Mouse (Mus musculus): ENCODE measurements at regions not wholly inside any gene's neighbourhood (a gene's known extent, or its start where the extent isn't known, plus 50 kb on each side); places are given as distances from the start of the nearest gene placed in this dataset.

DNA sequence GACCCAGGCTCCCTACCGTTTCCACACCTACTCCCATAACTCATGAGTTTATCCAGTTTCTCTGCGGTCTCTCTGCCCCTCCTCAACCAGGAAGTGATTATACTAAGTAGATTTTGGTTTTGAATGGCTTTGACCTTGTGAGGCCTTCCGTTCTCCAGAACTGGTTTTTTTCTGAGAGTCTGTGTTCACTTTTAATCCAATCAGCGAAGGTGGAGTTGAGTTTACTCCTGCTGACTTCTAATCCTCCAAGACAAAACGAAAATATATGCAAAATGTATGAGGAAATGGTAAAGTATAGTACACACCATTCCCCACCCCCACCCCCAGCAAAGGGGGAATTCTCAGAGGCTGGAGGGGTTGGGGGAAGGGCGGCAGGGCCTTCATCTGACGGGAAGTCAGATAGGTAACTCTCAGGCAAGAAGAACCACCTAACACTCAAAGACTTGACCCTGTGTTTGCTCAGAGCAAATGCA is 73.6 kb upstream of the Atl2 start:
- ATAC-seq (ENCODE audit: insufficient read depth) (no peak), DNase-seq (ENCODE audit: low read depth in 3 of 3, low spot score in 3 of 3) (no peak)
- H3K9me3 ChIP-seq (ENCODE audit: control insufficient read depth, low read length), result no peaks in the 10 kb centered on the region
- WGBS (ENCODE audit: insufficient replicate concordance), result 15% methylated on average over 7 of the region's 7 CpGs
- peaks cover 0 to 39% of the 10 kb centered on the region in 2 experiments; a peak in 3 of 4 replicates for H3K4me1 ChIP-seq (replicated peaks; ENCODE audit: control insufficient read depth in 2 of 2, insufficient read depth in 2 of 2, low read length in 1 of 2)
- no peak overlapping the region; the same call in 1 of the 2 replicates for H3K4me2 ChIP-seq (ENCODE audit: low read depth)
- H3K36me3 ChIP-seq (replicated peaks; ENCODE audit: control insufficient read depth, insufficient read depth, low read depth), result no peaks in the 10 kb centered on the region
- no peak overlapping the region for H3K4me3 ChIP-seq (ENCODE audit: insufficient read depth in 1 of 2, low read depth in 2 of 2, low read length in 2 of 2)
- TF ChIP-seq EP300 (IDR thresholded peaks at IDR 0.05; ENCODE audit: low read depth), result no peak
- TF ChIP-seq CTCF (IDR thresholded peaks at IDR 0.05; ENCODE audit: low read depth), result no peak
- H3K27ac ChIP-seq, result no peak overlapping the region
- no peaks in the 10 kb centered on the region; the same call in 1 of the 2 replicates for H3K27me3 ChIP-seq (ENCODE audit: control insufficient read depth, insufficient read depth, low read length)
- H3K9ac ChIP-seq (replicated peaks), result no peak overlapping the region

DNA sequence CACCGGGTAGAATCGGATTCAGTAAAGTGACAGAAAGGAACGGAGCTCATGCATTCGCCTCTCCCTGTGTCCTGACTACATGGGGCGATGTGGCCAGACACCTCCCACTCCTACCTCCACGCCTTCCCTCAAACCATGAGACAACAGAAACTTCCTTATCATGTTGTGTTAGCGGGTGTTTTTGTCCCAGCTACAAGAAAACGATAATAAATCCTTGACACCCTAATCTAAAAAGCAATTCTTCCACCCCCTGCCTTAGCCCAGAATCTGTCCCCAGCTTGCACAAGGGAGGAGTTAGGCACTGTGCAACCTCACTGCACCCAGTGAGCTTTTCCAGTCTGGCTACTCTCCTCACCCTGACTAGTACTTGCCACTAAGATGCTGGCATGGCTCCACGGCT is 72.9 kb upstream of the Atl2 start:
- peak; percentile 84 for ATAC-seq (ENCODE audit: insufficient read depth)
- 24% methylated on average over 9 of the region's 9 CpGs for WGBS (ENCODE audit: insufficient replicate concordance)
- no peak overlapping the region for H3K4me2 ChIP-seq (ENCODE audit: low read depth)

DNA sequence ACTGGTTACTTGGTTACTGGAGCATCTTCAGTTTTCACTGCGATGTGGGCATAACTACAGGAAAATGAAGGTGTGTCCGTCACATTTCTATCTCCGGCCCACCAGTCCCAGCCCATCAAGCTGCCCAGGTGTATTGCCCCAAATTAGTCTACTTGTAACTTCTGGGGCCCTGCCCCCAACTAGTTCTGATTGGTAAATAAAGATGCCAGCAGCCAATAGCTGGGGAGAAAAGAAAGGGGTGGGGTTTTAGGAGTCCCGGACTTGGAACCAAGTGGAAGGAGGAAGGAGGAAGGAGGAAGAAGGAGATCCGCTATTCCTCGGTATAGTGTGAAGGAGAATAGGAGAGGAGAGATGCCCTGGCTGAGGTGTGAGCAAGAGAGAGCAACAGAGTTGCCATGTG is 71.1 kb upstream of the Atl2 start:
- WGBS (ENCODE audit: insufficient replicate concordance), result 32% methylated on average over 6 of the region's 6 CpGs
- ATAC-seq (ENCODE audit: insufficient read depth) (no peak), DNase-seq (ENCODE audit: low read depth in 3 of 3, low spot score in 3 of 3) (no peak)
- Histone ChIP-seq H3K36me3 (replicated peaks; ENCODE audit: control insufficient read depth, insufficient read depth, low read depth) (no peaks in the 10 kb centered on the region), H3K9me3 (ENCODE audit: control insufficient read depth, low read length) (no peaks in the 10 kb centered on the region), H3K27ac (no peak overlapping the region), H3K4me3 (ENCODE audit: insufficient read depth in 1 of 2, low read depth in 2 of 2, low read length in 2 of 2) (no peak overlapping the region), H3K9ac (replicated peaks) (no peak overlapping the region), H3K27me3 (ENCODE audit: control insufficient read depth, insufficient read depth, low read length) (no peaks in the 10 kb centered on the region; the same call in 1 of the 2 replicates), H3K4me2 (ENCODE audit: low read depth) (no peak overlapping the region), H3K4me1 (replicated peaks; ENCODE audit: control insufficient read depth in 2 of 2, insufficient read depth in 2 of 2, low read length in 1 of 2) (peaks cover 0 to 29% of the 10 kb centered on the region in 2 experiments; a peak in 3 of 4 replicates)
- TF ChIP-seq CTCF (IDR thresholded peaks at IDR 0.05; ENCODE audit: low read depth) (no peak), EP300 (IDR thresholded peaks at IDR 0.05; ENCODE audit: low read depth) (no peak)

More for the DNA sequence above, 72.9 kb upstream of the Atl2 start:
- no peak overlapping the region for H3K9ac ChIP-seq (replicated peaks)
- H3K9me3 ChIP-seq (ENCODE audit: control insufficient read depth, low read length), result no peaks in the 10 kb centered on the region
- TF ChIP-seq EP300 (IDR thresholded peaks at IDR 0.05; ENCODE audit: low read depth), result peak; percentile 68
- no peak for TF ChIP-seq CTCF (IDR thresholded peaks at IDR 0.05; ENCODE audit: low read depth)
- H3K36me3 ChIP-seq (replicated peaks; ENCODE audit: control insufficient read depth, insufficient read depth, low read depth), result no peaks in the 10 kb centered on the region
- peaks cover 0 to 36% of the 10 kb centered on the region in 2 experiments; a peak in 3 of 4 replicates for H3K4me1 ChIP-seq (replicated peaks; ENCODE audit: control insufficient read depth in 2 of 2, insufficient read depth in 2 of 2, low read length in 1 of 2)
- H3K4me3 ChIP-seq (ENCODE audit: insufficient read depth in 1 of 2, low read depth in 2 of 2, low read length in 2 of 2), result no peak overlapping the region
- DNase-seq (ENCODE audit: low read depth in 3 of 3, low spot score in 3 of 3), result peak; percentile 31 to 47 (median 36)
- H3K27ac ChIP-seq, result no peak overlapping the region
- H3K27me3 ChIP-seq (ENCODE audit: control insufficient read depth, insufficient read depth, low read length), result no peaks in the 10 kb centered on the region; the same call in 1 of the 2 replicates

DNA sequence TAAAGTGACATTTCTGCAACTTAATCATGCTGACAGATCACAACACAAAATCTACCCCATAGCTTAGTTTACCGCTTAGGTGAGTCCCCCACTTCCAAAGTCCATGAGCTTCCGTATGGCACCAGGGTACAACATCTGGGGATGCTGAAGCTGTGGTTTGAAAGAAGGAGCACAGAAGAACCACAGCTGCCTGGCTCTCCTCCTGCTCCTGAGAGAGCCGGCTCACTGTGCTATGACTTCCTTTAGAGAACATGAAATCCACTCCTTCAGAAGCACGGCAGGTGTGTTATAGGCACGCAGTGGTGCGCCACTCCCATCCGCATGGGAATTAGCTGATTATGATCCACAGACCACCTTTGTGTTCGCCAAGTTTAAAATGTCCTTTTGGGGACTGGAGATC is 69.7 kb upstream of the Atl2 start:
- no peak overlapping the region for H3K4me3 ChIP-seq (ENCODE audit: insufficient read depth in 1 of 2, low read depth in 2 of 2, low read length in 2 of 2)
- DNase-seq (ENCODE audit: low read depth in 3 of 3, low spot score in 3 of 3) (no peak), ATAC-seq (ENCODE audit: insufficient read depth) (no peak)
- no peaks in the 10 kb centered on the region for H3K9me3 ChIP-seq (ENCODE audit: control insufficient read depth, low read length)
- no peak overlapping the region for H3K27ac ChIP-seq
- no peaks in the 10 kb centered on the region for H3K36me3 ChIP-seq (replicated peaks; ENCODE audit: control insufficient read depth, insufficient read depth, low read depth)
- WGBS (ENCODE audit: insufficient replicate concordance), result 67% methylated on average over 8 of the region's 8 CpGs
- peaks cover 0 to 23% of the 10 kb centered on the region in 2 experiments; a peak in 2 of 4 replicates for H3K4me1 ChIP-seq (replicated peaks; ENCODE audit: control insufficient read depth in 2 of 2, insufficient read depth in 2 of 2, low read length in 1 of 2)
- H3K4me2 ChIP-seq (ENCODE audit: low read depth), result no peak overlapping the region
- H3K9ac ChIP-seq (replicated peaks), result no peak overlapping the region
- no peaks in the 10 kb centered on the region; the same call in 1 of the 2 replicates for H3K27me3 ChIP-seq (ENCODE audit: control insufficient read depth, insufficient read depth, low read length)
- TF ChIP-seq EP300 (IDR thresholded peaks at IDR 0.05; ENCODE audit: low read depth), result no peak
- no peak for TF ChIP-seq CTCF (IDR thresholded peaks at IDR 0.05; ENCODE audit: low read depth)

DNA sequence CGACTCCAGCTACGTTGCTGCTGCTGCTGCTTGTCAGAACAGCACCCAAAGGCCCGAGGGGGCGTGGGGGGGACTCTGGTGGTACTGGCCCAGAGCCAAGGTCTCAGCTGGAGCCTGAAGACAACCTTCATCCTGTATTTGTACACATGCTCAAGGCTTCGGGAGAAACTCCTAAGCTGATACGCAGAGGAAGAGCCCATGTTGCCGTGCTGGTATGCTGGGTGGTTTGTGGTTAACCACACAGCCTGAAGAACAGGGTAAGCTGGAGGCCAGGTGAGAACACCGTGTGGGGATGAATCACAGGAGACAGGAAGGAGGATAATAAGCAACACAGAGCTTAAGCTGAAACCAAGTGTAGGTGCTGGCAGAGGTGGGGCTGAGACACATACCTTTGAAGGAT is 68.9 kb upstream of the Atl2 start:
- Histone ChIP-seq H3K9me3 (ENCODE audit: control insufficient read depth, low read length) (no peaks in the 10 kb centered on the region), H3K27me3 (ENCODE audit: control insufficient read depth, insufficient read depth, low read length) (no peaks in the 10 kb centered on the region; the same call in 1 of the 2 replicates), H3K4me3 (ENCODE audit: insufficient read depth in 1 of 2, low read depth in 2 of 2, low read length in 2 of 2) (no peak overlapping the region), H3K36me3 (replicated peaks; ENCODE audit: control insufficient read depth, insufficient read depth, low read depth) (no peaks in the 10 kb centered on the region), H3K4me1 (replicated peaks; ENCODE audit: control insufficient read depth in 2 of 2, insufficient read depth in 2 of 2, low read length in 1 of 2) (peaks cover 0 to 21% of the 10 kb centered on the region in 2 experiments; a peak in 2 of 4 replicates), H3K27ac (no peak overlapping the region), H3K9ac (replicated peaks) (no peak overlapping the region), H3K4me2 (ENCODE audit: low read depth) (no peak overlapping the region)
- no peak for TF ChIP-seq CTCF (IDR thresholded peaks at IDR 0.05; ENCODE audit: low read depth)
- TF ChIP-seq EP300 (IDR thresholded peaks at IDR 0.05; ENCODE audit: low read depth), result no peak
- DNase-seq (ENCODE audit: low read depth in 3 of 3, low spot score in 3 of 3) (no peak), ATAC-seq (ENCODE audit: insufficient read depth) (no peak)
- 17% methylated on average over 8 of the region's 8 CpGs for WGBS (ENCODE audit: insufficient replicate concordance)
